Mouse (Mus musculus) lung, embryonic 16.5 days (tissue): ENCODE measurements at regions not wholly inside any gene's neighbourhood (a gene's known extent, or its start where the extent isn't known, plus 50 kb on each side); places are given as distances from the start of the nearest gene placed in this dataset.
"Not testable (repeated sequence)": the region's sequence is repeated elsewhere in the genome, so short reads cannot be mapped to it uniquely, and the experiment has no call there.

ENCODE experiments used
- ATAC-seq: fragments of 200-750 bp; cut with Nextera tagmentation; 2 replicates; pipeline ENCODE4 v1.8.0; 2017; ENCODE audit warnings: low read depth, mild to moderate bottlenecking, moderate library complexity
- H3K27ac ChIP-seq: fragments of 300-500 bp; sonication (generic); 2 replicates; pipeline ENCODE4 v1.5.1; 2014; ENCODE audit warnings: mild to moderate bottlenecking, control low read depth, low read length
- H3K27me3 ChIP-seq: fragments of 300-500 bp; sonication (generic); 2 replicates; pipeline ENCODE4 v1.6.1; 2014; ENCODE audit warnings: low read depth, low read length, mixed read lengths; ENCODE audit not compliant: control insufficient read depth, insufficient read depth
- H3K36me3 ChIP-seq: fragments of 300-500 bp; sonication (generic); 2 replicates; pipeline ENCODE4 v1.6.1; 2014; ENCODE audit warnings: low read length; ENCODE audit not compliant: control insufficient read depth, insufficient read depth
- H3K4me1 ChIP-seq: fragments of 300-500 bp; sonication (generic); replicated peaks from 2 replicates; pipeline ENCODE4 v1.6.1; 2014; ENCODE audit warnings: low read length, mixed read lengths; ENCODE audit not compliant: control insufficient read depth, insufficient read depth
- H3K4me2 ChIP-seq: fragments of 300-500 bp; sonication (generic); 2 replicates; pipeline ENCODE4 v1.6.1; 2014; ENCODE audit warnings: low read depth, low read length, control low read depth
- H3K4me3 ChIP-seq: fragments of 300-500 bp; sonication (generic); 2 replicates; pipeline ENCODE4 v1.5.1; 2014; ENCODE audit warnings: mild to moderate bottlenecking, low read length, control low read depth
- H3K9ac ChIP-seq: fragments of 300-500 bp; sonication (generic); 2 replicates; pipeline ENCODE4 v1.6.1; 2014; ENCODE audit warnings: low read length, control low read depth
- H3K9me3 ChIP-seq: fragments of 300-500 bp; sonication (generic); 2 replicates; pipeline ENCODE4 v1.6.1; 2016; ENCODE audit warnings: low read length; ENCODE audit not compliant: control insufficient read depth
- WGBS: fragments of 180-500 bp; shearing (Covaris S2); extraction: QIAGEN DNeasy Blood & Tissue Kit; methylation state at CpG from one replicate; pipeline ENCODE4 v1.1.7; 2014; 5-methylcytosine and 5-hydroxymethylcytosine counted together

DNA sequence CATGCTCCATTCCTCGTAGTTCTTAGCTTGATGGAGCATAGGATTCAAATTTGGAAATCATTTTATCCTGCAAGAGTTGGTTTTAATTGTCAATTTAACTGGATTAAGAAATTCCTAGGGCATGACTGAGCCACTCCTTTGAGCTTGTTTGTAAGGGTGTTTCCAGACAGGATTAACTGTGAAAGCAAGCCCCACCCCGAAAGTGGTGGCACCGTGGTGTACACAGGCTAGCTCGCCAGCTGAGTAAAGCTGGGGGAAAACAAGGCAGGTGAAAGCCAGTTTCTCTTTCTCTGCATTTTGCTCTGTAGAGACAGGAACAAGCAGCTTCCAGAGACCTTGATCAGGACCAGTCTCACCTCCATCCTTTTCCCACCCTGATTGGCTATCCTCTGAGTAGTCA is 103.5 kb downstream of the Arrdc3 start:
- H3K9ac ChIP-seq = no peak overlapping the region
- no peak overlapping the region for H3K4me2 ChIP-seq
- H3K27me3 ChIP-seq = no peaks in the 10 kb centered on the region
- no peak overlapping the region for H3K27ac ChIP-seq
- H3K4me1 ChIP-seq = no peaks in the 10 kb centered on the region
- WGBS = 66% methylated on average over 4 of the region's 4 CpGs
- no peak overlapping the region for H3K4me3 ChIP-seq
- no peaks in the 10 kb centered on the region for H3K9me3 ChIP-seq
- no peaks in the 10 kb centered on the region for H3K36me3 ChIP-seq
- ATAC-seq = no peak

DNA sequence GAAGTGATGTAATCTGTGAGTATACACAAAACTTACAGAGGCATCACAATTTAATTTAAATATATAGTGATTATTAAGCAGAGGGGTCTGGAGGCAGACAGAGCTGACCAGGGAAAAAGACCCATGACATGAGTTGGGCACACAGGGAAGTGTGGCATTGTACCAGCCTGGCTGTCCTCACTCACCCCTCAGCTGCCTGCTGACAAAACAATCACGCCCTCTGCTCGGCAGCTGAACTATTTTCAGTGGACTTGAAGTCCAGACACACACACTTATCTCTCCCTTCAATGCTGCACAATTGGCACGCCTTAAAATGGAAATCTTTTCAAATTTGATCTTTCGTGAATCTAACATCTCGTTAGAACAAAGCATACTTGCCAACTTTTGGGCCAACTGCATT is 106.6 kb downstream of the Arrdc3 start:
- WGBS = 44% methylated on average over 5 of the region's 5 CpGs

DNA sequence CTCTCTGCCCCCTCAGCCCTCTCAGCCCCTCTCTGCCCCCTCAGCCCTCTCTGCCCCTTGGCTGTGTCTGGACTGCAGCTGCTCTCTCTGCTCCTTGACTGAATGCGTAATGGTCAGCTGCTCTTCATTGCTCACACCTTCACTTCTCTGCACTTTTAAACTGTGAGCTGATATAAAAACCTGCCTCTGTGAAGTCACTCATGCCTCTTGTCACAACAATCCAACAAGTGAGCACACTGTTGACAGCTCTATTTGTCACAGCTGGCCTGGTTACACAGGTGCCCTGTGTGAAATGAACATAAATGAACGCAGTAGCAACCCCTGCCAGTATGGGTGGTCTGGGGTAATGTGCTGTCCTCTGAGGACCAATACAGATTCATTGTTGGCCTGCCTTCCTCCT is 109.2 kb downstream of the Arrdc3 start:
- H3K9me3 ChIP-seq = no peaks in the 10 kb centered on the region
- WGBS = 47% methylated on average over 2 of the region's 2 CpGs
- no peak overlapping the region for H3K4me3 ChIP-seq
- no peak overlapping the region for H3K4me2 ChIP-seq
- H3K27ac ChIP-seq = no peak overlapping the region
- ATAC-seq = peak; percentile 73; the same call in 1 of the 2 replicates
- H3K4me1 ChIP-seq = no peaks in the 10 kb centered on the region
- H3K9ac ChIP-seq = no peak overlapping the region
- no peaks in the 10 kb centered on the region for H3K36me3 ChIP-seq
- no peaks in the 10 kb centered on the region for H3K27me3 ChIP-seq

More for the DNA sequence above, 106.6 kb downstream of the Arrdc3 start:
- no peak overlapping the region for H3K27ac ChIP-seq
- no peaks in the 10 kb centered on the region for H3K4me1 ChIP-seq
- ATAC-seq = peak; percentile 58; the same call in 1 of the 2 replicates
- H3K9me3 ChIP-seq = no peaks in the 10 kb centered on the region
- H3K9ac ChIP-seq = no peak overlapping the region
- no peak overlapping the region for H3K4me3 ChIP-seq
- no peaks in the 10 kb centered on the region for H3K27me3 ChIP-seq
- no peak overlapping the region for H3K4me2 ChIP-seq
- H3K36me3 ChIP-seq = no peaks in the 10 kb centered on the region

DNA sequence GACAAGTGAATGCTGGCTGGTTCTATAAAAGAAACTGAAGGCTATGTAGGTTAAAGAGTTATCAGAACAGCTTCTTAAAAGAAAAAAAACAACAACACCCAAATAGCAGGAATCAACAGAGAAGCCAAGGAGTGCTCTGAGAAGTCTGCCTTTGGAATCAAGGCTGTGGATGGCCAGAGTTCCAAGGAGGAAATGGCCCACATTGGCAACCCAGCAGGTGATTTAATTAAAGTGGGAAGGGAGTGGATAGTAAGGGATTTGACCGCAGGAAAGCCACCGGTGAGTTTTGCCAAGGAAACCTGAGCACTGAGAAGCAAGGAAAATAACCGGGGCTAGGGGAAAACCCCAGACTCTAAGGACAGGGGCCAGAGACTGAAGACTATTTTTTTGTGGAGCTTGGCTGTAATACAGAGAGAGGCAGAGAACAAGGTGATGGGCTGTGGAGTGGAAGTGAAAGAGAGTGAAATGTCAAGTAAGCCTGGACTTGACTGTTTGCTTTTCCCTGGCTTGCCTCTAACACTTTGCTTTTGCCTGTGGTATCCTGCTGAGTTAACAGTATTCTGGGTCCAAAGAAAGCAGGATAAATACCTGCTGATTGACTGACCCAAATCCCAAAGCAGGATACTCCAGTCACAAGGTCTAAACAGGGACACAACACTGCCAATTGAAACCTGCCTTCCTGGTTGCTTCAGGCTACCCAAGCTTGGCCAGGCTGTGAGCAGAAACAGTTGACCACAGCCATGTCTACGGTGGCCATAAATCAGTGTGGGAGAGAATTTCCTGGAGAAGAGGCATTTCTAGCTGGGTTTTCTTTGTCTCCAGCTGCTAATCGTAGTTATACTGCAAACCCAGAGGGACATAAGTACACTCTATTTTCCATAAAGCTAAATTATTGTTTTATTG is 125.9 kb downstream of the Arrdc3 start:
- H3K4me1 ChIP-seq = 0 out of 2 replicates have a peak, but pooled peaks cover 2% of the 10 kb centered on the region
- H3K9ac ChIP-seq = no peak overlapping the region
- no peak overlapping the region for H3K4me3 ChIP-seq
- ATAC-seq = no peak
- no peaks in the 10 kb centered on the region for H3K27me3 ChIP-seq
- H3K27ac ChIP-seq = no peak overlapping the region
- no peak overlapping the region for H3K4me2 ChIP-seq
- H3K36me3 ChIP-seq = no peaks in the 10 kb centered on the region
- 43% methylated on average over 5 of the region's 5 CpGs for WGBS
- no peaks in the 10 kb centered on the region for H3K9me3 ChIP-seq

DNA sequence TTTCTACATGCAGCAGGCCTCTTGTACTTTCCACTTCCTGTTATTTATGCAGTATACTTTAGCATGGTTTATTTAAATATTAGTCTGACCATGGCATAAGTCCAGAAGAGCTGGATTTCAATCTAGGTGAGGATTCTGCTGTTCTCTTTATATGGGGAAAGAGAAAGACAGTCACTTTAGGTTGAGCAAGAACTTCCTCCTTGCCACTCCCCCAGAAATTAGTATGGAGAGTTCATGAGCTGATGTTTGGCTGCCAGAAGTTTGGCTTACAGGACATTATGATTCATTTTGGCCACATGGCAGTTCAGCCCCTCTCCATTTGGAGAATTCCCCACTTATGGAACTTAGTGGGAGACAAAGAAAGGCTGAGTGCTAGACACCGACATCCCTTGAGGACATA is 130.8 kb downstream of the Arrdc3 start:
- 62% methylated on average over 1 of the region's 1 CpGs for WGBS
- Histone ChIP-seq H3K4me3 (no peak overlapping the region), H3K27ac (peak overlapping the region; percentile 31; the same call in 1 of the 2 replicates), H3K27me3 (no peaks in the 10 kb centered on the region), H3K36me3 (no peaks in the 10 kb centered on the region), H3K4me1 (0 out of 2 replicates have a peak, but pooled peaks cover 2% of the 10 kb centered on the region), H3K9me3 (no peaks in the 10 kb centered on the region), H3K4me2 (no peak overlapping the region), H3K9ac (no peak overlapping the region)
- peak; percentile 51 for ATAC-seq

DNA sequence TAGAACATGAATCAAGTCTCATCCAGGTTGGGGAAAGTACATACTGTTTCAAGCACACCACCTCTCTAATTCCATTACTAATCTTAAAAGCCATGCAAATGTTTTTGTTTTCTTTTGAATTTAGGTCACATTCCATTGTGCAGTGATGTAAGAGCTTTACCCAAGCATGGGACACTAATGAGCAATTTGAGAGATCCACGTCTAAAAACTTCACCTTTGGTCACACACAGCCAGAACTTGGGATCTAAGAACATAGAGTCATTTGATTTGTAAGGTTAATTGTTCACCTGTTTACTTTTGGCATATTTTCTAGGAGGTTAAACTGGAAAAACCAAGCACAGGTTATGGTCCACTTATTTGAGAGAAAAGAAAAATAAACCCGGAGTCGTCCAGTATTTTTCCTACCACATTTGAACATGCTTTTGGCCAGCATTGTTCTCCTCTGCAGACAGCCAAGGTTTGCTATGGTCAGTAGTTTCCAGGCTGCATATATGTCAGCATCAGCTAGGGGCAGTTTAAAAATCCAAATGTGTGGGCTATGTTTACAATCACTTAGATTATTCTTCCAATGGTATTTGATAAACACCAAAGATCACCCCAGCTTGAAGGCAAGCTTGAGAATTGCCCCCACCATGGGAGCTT is 137.0 kb downstream of the Arrdc3 start:
- Histone ChIP-seq H3K9ac (no peak overlapping the region), H3K27ac (no peak overlapping the region), H3K4me1 (no peaks in the 10 kb centered on the region), H3K27me3 (no peaks in the 10 kb centered on the region), H3K4me3 (no peak overlapping the region), H3K36me3 (no peaks in the 10 kb centered on the region), H3K4me2 (no peak overlapping the region), H3K9me3 (no peaks in the 10 kb centered on the region)
- WGBS = 53% methylated on average over 3 of the region's 3 CpGs
- ATAC-seq = no peak

DNA sequence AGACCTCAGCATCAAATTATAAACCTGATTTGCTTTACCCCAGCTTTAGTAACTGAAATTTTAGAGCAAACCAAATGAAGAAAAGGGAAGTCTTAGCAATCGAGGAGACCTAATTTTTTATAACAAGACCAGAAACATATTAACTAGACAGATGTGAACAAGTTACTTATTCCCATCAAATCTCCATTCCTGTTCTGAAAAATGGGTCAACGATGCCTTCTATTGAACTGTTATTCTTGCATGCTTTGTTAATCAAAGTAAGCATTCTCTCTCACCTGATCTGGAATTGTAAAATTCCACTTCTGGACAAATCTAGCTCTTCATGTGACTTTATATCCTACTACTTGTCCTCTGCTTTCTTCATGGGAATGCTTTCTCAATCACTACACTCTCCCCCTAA is 137.6 kb downstream of the Arrdc3 start:
- H3K4me3 ChIP-seq = no peak overlapping the region
- no peak overlapping the region for H3K27ac ChIP-seq
- H3K9ac ChIP-seq = no peak overlapping the region
- ATAC-seq = no peak
- no peaks in the 10 kb centered on the region for H3K9me3 ChIP-seq
- no peaks in the 10 kb centered on the region for H3K27me3 ChIP-seq
- no peaks in the 10 kb centered on the region for H3K4me1 ChIP-seq
- H3K36me3 ChIP-seq = no peaks in the 10 kb centered on the region
- H3K4me2 ChIP-seq = no peak overlapping the region
- WGBS = 79% methylated on average over 2 of the region's 2 CpGs

DNA sequence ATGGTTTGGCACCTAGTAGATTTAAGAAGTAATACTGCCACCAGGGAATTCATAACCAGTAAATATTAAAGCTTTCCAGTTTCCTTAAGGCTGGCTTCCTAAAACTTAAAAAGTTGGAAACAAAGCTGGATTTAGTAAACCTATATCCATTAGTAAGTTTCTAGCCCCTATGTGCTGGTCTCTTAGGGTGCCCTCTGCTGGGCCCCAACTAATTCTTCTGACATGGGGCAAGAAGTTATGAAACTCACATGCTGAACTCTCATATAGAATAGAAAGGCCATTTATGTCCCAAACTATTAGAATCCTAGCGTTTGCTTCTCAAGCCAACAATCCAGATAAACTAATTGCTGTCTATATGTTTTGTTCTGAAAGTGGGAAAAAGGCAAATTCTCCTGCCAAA is 139.2 kb downstream of the Arrdc3 start:
- no peak overlapping the region for H3K4me3 ChIP-seq
- WGBS = 76% methylated on average over 1 of the region's 1 CpGs
- H3K27me3 ChIP-seq = no peaks in the 10 kb centered on the region
- H3K9me3 ChIP-seq = no peaks in the 10 kb centered on the region
- H3K9ac ChIP-seq = no peak overlapping the region
- no peak overlapping the region for H3K4me2 ChIP-seq
- no peaks in the 10 kb centered on the region for H3K36me3 ChIP-seq
- no peak for ATAC-seq
- H3K27ac ChIP-seq = no peak overlapping the region
- H3K4me1 ChIP-seq = no peaks in the 10 kb centered on the region

DNA sequence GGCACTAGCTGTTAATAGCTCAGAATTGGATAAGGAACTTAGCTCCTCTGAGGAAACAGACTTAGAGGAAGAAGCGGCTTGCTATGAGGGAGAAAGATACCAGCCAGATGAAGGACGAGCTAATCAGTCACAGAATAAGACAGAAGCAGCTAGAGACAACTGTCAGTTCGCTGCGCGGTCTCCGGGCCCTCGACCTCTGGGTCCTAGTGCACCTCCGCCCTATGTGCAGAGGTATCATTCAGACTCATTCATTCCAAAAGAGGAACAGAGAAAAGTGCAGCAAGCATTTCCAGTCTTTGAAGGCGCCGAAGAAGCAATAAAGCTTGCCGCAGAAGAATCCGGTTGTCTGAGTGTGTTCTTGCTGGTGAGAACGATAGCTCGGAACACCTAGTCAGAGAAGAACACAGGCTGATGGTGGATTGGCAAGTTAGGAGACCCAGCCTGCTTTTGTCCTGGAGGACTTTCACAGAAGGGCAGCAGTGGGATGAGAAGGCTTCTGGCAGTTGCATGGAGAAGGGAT is 142.1 kb downstream of the Arrdc3 start:
- H3K4me2 ChIP-seq, H3K4me1 ChIP-seq, H3K4me3 ChIP-seq, ATAC-seq, H3K9ac ChIP-seq, H3K36me3 ChIP-seq, H3K27me3 ChIP-seq, H3K27ac ChIP-seq, H3K9me3 ChIP-seq: not testable (repeated sequence)
- WGBS = 85% methylated on average over 14 of the region's 14 CpGs
